Mouse (Mus musculus): Measurements from ENCODE around the gene Hist1h2bg. TPM values are rescaled to one million over a fixed set of nuclear protein-coding genes. Genes with fewer than 3 reads are reported as not detected.
"Not testable (repeated sequence)": the region's sequence is repeated elsewhere in the genome, so short reads cannot be mapped to it uniquely, and the experiment has no call there.

The Hist1h2bg gene
- total RNA-seq (2021): 100 to 1,000 TPM; 203 to 225 TPM

DNA sequence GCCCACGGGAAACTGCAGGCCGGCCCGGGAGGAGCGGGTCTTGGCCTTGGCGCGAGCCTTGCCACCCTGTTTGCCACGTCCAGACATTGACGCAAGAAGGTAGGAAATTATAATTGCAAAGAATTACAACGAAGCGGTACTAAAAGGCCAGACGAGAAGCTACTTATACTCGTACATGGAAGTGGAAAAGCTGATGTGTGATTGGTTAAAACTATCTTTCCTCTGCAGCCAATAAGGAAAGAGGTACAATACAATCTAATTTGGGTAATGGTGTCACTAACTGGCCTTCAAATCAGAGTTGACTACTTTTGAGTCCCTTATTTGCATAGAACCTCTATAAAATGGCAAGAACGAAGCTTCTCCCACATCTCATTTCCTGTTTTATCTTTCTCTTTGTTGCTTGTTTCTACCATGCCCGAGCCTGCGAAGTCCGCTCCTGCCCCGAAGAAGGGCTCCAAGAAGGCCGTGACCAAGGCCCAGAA lies at the start of gene Hist1h2bg, which contains the start of gene Hist1h2ae:
Gene Hist1h2bg, plus strand, starts transcription at position 375 of the 482 bp plus-strand sequence.
Gene Hist1h2ae, minus strand, starts transcription at position 199 of the 482 bp plus-strand sequence.
- DNase-seq: peak; percentile 57
- intact Hi-C loops (cut with DNase I): no loop called here

DNA sequence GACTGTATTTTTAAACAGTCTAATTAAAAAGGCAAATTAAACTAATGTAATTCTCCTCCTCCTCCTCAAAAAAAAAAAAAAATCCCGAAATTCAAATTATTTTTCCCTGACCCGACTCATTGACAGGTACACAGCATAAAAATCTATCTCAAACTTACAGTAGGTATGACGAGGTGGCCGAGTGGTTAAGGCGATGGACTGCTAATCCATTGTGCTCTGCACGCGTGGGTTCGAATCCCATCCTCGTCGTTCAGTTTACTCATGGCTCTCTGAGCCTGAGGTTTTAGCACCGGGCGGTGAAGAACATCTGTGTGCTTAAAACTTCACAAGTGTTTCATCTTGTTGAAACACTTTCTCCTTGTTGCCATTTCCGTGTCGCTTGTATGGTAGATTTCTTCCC lies 49.5 kb upstream of the Hist1h2bg start:
- intact Hi-C loops (cut with DNase I): no loop called here
- peak; percentile 63 for DNase-seq

DNA sequence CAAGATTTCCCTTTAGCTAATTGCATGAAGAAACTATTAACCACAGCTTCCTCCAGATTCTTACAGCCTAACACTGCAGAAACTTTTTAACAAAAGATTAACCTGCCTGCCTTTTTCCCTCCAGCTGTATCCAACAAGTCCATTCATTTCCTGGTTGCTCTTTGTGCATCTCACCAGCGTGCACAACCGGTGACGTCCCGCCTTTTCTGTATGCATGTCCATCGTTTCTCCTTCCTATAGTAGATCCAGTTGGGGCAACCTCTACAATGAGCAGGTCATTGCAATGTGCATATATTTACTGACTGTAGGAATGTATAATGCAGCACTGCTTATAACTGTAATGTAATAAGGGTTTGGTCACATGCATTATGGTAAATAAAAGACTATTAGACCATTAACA lies 47.2 kb upstream of the Hist1h2bg start:
- no peak for DNase-seq
- intact Hi-C loops (cut with DNase I): no loop called here

DNA sequence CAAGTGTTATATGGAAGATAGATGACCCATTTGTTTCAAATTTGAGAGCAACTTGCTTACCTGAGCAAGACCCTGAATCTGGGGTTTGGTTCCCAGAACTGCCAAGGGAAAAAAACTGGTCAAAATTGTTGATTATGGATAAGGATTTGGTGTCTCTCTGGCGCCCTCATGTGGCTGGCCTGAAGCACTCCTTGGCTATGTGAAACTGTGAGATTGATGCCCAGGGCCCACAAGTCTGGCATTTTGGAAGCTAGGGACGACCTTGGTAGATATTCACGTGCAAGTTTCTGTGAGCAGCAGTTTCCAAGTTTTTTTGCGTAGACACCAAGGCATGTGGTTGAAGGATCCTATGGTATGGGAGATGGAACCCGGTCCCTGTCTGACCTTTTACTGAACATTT lies 46.5 kb upstream of the Hist1h2bg start:
- peak; percentile 84 for DNase-seq
- intact Hi-C loops (cut with DNase I): loop anchor here (5.0 kb wide), 1 partner anchor 1497 kb away; no protein-coding TSS in a partner anchor

DNA sequence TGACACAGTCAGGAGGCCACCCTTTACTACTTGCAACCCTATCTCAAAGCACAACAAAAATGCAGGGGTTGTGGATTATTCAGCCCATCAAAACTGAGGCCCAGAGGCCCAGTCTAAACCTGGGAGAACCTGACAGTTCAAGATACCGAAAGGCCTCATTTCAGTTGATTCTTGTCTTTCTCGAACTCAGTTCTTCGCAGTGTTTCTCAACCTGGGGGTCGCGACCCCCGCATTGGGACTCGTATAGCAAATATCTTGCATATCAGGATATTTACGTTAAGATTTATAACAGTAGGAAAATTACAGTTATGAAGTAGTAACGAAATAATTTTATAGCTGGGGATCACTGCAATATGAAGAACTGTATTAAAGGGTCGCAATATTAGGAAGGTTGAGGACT lies 45.3 kb upstream of the Hist1h2bg start:
- intact Hi-C loops (cut with DNase I): loop anchor here (5.0 kb wide), 1 partner anchor 1499 kb away; no protein-coding TSS in a partner anchor

DNA sequence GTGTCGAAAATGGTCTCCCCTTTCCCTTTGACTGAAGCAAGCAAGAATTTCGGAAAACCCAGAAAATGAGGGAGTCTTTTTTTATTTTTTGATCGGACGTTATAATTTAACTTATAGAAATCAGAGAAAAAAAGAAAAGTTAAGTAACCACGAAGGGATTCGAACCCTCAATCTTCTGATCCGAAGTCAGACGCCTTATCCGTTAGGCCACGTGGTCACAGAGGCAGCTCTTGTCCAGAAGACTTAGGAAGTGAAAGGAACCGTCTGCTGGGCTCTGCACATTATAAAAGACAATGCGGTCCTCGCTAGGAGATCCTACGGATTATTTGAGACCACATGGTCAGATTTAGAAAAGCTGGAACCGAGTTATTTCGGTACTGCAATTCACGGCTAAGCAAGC lies 44.9 kb upstream of the Hist1h2bg start:
- peak; percentile 88 for DNase-seq
- intact Hi-C loops (cut with DNase I): loop anchor here (5.0 kb wide), 1 partner anchor 1499 kb away; no protein-coding TSS in a partner anchor

More for the DNA sequence above, 45.3 kb upstream of the Hist1h2bg start:
- DNase-seq: no peak

DNA sequence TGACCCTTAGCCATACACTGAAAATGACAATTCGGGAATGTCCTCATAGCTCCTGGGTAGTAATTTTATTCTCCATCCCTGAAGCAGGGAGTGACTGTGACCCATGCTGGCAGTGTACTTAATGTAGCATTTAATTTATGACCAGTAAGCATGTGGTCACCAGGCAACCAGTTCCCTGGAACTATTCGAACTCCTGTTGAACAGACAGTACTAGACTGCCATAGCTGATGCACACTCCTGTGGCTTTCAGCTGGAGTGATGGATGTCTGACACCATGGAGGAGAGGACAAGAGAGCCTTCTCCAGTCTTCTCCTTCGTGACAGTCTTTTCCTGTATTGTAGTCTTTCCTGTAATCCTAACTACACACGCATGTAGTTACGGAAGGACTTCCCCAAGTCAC lies 42.2 kb upstream of the Hist1h2bg start:
- DNase-seq: no peak
- intact Hi-C loops (cut with DNase I): loop anchor here (5.0 kb wide), 1 partner anchor 1502 kb away; no protein-coding TSS in a partner anchor

DNA sequence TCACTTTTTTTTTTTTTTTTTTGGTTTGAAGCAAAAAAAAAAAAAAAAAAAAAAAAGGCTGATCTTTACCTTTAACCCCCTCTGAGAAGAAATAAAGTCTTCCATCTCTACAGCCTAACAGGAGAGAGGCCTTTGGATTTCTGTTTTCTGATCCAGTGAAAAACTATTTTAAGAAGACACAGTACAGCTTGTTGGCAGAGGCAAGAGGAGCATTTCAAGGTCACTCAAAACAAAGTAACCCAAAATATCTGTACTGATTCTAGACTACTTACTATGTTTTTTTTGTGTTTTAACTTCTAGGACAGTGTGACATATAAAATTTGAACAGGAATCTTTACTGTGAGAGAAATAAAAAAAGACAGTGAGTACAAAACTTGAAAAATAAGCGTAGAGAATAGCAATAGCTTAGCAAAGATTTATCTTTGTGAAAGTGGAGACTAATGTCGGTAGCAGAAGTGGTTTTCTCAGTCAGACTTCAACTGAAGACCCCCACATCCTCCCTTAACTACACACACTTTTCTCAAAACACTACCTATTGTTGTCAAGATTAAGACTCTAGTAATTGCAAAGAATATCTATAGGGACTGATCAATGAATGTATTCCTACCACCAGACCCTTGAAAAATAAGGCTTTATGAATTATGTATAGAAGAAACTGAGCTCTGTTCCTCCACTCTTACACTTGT lies 41.6 kb upstream of the Hist1h2bg start:
- intact Hi-C loops (cut with DNase I): loop anchor here (5.0 kb wide), 1 partner anchor 1502 kb away; no protein-coding TSS in a partner anchor

DNA sequence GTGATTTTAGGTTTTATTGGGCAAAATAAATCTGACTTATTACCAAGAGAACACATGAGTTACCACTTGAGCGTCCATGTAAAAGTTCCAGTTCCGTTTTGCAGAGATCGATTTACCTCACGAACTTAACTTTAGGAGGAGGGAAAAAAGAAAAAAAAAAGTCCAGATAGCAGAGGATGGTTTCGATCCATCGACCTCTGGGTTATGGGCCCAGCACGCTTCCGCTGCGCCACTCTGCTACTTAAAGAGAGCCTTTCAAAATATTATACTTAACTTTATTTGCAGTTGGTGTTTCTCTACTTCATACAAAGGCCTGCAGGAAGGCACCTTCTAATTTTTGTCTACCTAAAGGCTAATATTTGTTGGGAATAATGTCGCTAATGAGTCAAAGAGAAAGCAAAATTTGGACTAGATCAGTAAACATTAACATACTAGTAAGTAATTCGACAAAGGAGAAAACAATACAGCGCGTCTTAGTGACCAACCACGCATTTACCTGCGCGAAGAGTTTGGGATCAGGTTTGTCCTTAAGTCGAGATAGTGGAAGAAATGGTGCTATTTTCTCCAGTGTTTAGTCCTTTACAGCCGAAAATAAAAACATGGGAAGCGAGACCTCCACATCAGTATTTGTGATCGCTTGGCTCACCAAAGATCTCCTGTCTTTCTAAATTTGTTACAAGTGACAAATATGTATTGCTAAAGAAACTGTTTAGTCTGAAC lies 40.9 kb upstream of the Hist1h2bg start:
- DNase-seq: peak; percentile 30
- intact Hi-C loops (cut with DNase I): no loop called here

More for the DNA sequence above, 41.6 kb upstream of the Hist1h2bg start:
- no peak for DNase-seq

DNA sequence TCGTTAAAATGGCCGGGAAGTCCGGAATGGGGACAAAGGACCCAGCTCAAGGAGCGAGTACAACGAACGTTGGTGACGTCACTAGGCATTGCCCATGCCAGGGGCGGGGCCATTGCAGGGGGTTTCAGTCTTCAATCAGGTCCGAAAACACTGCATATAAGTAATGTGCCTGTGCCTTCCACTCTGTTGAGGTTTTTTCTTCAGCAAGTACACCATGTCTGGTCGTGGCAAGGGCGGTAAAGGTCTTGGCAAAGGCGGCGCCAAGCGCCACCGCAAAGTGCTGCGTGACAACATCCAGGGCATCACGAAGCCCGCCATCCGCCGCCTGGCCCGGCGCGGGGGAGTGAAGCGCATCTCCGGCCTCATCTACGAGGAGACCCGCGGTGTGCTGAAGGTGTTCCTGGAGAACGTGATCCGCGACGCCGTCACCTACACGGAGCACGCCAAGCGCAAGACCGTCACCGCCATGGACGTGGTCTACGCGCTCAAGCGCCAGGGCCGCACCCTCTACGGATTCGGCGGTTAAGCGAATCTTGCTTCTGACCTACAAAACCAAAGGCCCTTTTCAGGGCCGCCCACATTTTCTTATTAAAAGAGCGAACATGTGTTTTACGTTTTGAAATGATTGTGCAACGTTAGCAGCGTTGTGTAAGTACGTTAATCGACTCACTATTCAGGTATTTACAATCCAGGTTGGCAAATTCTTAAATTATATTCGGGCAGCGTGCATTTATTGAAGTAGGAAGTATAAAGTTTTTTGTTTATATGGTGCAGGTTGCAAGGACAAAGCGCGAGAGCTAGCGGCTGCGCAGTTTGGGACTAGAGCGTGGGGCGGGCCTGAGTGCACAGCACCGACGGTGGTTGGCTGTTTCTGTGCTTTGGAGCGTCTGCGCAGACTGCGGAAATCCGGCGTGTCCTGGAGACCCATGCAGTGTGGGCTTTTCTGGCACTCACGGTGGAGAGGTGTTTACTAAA lies 40.0 kb upstream of the Hist1h2bg start, which contains the start of gene Hist1h4h:
Gene Hist1h4h, plus strand, starts transcription at position 150 of the 975 bp plus-strand sequence.
- peak; percentile 97 for DNase-seq
- intact Hi-C loops (cut with DNase I): no loop called here

DNA sequence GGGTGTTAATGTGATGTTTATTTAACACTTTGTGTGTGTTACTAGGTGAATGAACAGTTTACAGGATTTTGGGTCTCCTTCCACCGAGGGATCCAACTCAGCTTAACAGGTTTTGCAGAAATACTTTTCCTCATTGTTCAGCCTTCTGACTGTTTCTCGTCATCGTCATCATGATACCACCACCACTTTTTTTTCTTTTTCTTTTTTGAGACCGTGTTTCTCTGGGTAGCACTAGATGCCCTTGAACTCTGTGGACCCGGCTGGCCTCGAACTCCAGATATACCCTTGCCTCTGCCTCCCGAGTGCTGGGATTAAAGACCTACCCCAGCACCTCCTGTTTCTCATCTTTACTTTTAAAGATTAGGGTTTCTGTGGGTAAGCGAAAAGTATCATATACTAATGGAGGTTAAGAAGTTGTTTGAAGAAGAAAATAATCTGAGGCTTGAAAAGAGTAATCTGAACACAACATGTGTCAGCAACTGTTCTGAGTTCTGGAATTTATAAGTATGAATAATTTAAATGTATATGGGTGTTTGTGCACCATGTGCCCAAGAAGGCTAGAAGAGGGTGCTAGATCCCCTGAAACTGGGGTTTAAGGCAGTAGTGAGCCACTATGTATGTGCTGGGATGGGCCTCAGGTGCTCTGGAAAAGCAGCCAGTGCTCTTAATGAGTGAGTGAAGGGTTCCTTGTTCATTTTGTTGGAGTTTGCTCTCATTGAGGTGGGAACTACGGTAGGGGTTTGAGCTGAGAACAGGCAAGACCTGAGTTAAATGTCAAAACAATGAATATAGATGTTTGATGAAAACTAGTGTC lies 38.7 kb upstream of the Hist1h2bg start:
- intact Hi-C loops (cut with DNase I): no loop called here
- DNase-seq: no peak

DNA sequence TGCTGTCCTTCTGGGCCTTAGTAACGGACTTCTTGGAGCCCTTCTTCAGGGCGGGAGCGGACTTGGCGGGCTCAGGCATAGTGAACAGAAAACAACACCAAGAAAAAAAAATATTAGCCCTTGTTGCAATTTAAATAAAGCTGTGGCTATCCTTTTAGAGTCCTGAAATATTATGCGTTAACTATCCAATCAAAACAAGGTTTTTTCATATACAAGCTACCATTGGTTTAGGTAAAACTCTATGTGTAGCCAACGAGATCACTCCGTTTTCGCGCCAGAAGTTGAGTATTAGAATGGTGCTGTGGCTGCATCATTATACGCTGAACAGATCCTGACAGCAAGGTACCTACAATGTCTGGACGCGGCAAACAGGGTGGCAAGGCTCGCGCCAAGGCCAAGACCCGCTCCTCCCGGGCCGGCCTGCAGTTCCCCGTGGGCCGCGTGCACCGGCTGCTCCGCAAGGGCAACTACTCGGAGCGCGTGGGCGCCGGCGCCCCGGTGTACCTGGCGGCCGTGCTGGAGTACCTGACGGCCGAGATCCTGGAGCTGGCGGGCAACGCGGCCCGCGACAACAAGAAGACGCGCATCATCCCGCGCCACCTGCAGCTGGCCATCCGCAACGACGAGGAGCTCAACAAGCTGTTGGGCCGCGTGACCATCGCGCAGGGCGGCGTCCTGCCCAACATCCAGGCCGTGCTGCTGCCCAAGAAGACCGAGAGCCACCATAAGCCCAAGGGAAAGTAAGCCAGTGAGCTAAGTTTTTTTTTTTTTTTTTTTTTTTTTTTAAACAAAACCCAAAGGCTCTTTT lies 37.4 kb upstream of the Hist1h2bg start, which contains the start of gene Hist1h2af:
Gene Hist1h2af, plus strand, starts transcription at position 347 of the 808 bp plus-strand sequence.
- intact Hi-C loops (cut with DNase I): not testable (repeated sequence)
- DNase-seq: peak; percentile 74

DNA sequence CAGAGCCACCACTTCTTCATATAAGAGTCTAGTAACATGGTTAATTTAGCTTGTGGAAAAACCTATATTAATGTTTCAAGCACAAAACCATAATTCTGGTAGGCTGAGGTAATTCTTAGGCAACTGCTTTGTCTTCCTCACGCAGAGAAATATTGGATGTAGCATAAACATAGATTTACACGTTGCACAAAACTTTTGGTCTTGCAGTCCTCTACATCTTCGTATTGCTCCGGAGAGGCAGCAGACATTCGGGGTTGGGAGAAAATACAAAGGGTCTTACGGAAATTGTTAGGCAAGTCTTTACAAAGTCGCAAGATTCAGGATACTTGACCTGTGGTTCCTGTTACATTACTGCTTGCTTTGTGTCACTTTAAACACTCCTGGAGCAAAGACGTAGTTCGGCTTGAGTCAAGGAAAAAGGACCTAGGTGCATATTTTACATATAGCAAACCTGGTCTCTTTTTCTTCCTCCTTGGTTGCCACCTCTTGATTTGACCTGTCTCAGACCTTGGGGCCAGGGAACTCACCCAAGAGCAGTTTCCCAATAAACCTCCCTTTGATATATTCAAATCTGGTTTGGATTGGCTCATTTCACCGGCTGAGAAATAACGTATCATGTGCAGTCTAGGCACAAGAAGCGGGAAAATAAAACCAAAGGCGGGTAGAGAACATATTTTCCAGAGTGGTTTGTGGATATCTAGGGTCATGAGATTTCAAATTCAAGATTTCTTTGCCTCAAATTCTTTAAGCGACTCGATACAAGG lies 36.6 kb upstream of the Hist1h2bg start:
- no peak for DNase-seq
- intact Hi-C loops (cut with DNase I): no loop called here

DNA sequence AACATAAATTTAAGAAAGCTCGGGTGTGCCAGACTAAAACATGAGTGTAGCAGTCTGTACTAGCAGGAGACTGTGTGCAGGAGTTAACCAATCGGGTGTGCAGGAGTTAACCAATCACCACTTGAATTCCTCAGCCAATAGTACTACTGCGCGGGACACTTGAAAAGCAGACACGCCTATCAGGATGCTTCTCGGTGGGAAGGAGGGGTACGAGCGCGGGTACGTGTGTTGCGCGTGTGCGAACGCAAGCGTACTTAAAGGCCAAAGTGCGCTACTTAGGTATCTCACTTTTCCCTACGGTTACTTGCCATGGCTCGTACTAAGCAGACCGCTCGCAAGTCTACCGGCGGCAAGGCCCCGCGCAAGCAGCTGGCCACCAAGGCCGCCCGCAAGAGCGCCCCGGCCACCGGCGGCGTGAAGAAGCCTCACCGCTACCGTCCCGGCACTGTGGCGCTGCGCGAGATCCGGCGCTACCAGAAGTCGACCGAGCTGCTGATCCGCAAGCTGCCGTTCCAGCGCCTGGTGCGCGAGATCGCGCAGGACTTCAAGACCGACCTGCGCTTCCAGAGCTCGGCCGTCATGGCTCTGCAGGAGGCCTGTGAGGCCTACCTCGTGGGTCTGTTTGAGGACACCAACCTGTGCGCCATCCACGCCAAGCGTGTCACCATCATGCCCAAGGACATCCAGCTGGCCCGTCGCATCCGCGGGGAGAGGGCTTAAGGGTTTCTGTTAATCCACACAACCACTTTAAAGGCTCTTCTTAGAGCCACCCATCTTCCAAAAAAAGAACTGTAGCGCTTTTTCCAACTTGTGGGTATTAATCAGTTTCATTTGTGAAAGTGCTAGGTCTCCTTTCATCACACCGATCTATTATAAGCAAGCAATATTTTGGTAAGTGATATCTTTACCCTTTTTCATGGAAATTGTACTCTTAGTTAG lies 35.8 kb upstream of the Hist1h2bg start, which contains the start of gene Hist1h3g:
Gene Hist1h3g, plus strand, starts transcription at position 286 of the 939 bp plus-strand sequence.
- intact Hi-C loops (cut with DNase I): not testable (repeated sequence)
- peak; percentile 90 for DNase-seq

DNA sequence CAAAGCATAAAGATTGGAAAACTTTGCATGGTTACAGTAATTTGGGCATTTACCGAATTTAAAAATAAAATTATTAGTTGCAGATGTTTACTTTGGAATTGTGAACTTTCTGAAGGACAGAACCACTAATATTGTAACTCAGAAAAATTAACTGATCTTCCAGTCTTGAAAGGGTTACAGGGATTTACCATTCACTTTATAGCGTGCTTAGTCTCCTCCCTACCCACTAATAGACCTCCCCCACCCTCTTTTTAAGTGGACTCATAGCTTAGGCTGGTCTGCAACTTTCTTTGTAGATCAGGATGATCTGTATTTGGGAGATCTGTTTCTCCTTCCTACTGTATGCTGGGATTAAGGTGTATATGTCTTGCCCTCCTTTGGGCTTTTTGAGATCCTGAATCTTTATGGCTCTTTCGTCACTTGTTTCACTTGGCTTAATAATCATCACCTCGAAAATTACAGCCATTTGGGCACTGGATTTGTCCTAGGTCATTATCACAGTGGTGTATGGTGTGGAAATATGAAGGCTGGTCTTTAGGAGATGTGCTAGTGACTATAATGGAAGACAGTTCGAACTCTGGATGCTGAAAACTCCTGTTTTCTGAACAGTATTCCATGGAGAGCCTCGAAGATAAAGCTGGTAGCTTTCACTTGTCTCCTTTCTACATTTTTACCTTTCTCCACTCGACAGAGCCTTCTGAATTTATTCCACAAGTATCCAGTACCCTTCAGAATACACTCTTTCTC lies 34.9 kb upstream of the Hist1h2bg start:
- DNase-seq: no peak
- intact Hi-C loops (cut with DNase I): no loop called here

Measured in left cerebral cortex, postnatal 4 days (tissue).